Mouse (Mus musculus) ES-E14 (cell line): ENCODE measurements around the gene Asb6. TPM values are rescaled to one million over a fixed set of nuclear protein-coding genes. Genes with fewer than 3 reads are reported as not detected.

Experiments
- DNase-seq: peaks from one replicate; pipeline ENCODE4 v3.0.0-alpha.2; 2013; ENCODE audit warnings: low read depth, low spot score
- H3K27ac ChIP-seq: 2 replicates; pipeline ENCODE4 v1.5.1; 2012; ENCODE audit warnings: low read depth, mild to moderate bottlenecking, low read length, moderate library complexity, mixed read lengths; ENCODE audit not compliant: poor library complexity, insufficient read depth, severe bottlenecking
- H3K36me3 ChIP-seq: 2 replicates; pipeline ENCODE4 v1.6.1; 2012; ENCODE audit warnings: mild to moderate bottlenecking, low read length, moderate library complexity, mixed read lengths; ENCODE audit not compliant: control insufficient read depth, poor library complexity, insufficient read depth, severe bottlenecking
- H3K4me1 ChIP-seq, 2 experiments: fragments of 150-350 bp in 1 of 2; sonication (generic) in 1 of 2; 2 replicates each; pipeline ENCODE4 v1.6.1; 2012; ENCODE audit warnings: low read length in 2 of 2, mild to moderate bottlenecking in 1 of 2, mixed read lengths in 1 of 2; ENCODE audit not compliant: control insufficient read depth in 2 of 2, insufficient read depth in 2 of 2, poor library complexity in 1 of 2
- H3K4me3 ChIP-seq, 2 experiments: fragments of 150-350 bp in 1 of 2; sonication (generic) in 1 of 2; 2 replicates each; pipeline ENCODE4 v1.5.1; 2012; ENCODE audit warnings: low read length in 2 of 2, low read depth in 1 of 2, mild to moderate bottlenecking in 1 of 2, mixed read lengths in 1 of 2; ENCODE audit not compliant: insufficient read depth in 1 of 2, poor library complexity in 1 of 2, severe bottlenecking in 1 of 2
- H3K9ac ChIP-seq: 2 replicates; pipeline ENCODE4 v1.6.1; 2012; ENCODE audit warnings: low read depth, mild to moderate bottlenecking, low read length, mixed read lengths; ENCODE audit not compliant: poor library complexity, insufficient read depth, severe bottlenecking
- H3K9me3 ChIP-seq: fragments of 150-350 bp; sonication (generic); 2 replicates; pipeline ENCODE4 v1.6.1; 2012; ENCODE audit warnings: low read depth, mild to moderate bottlenecking, low read length; ENCODE audit not compliant: control insufficient read depth, insufficient read depth
- CHD2 ChIP-seq: IDR thresholded peaks from 2 replicates; pipeline ENCODE4 v1.6.1; 2014; ENCODE audit warnings: mild to moderate bottlenecking, low read depth, low read length, inconsistent platforms
- HCFC1 ChIP-seq: IDR thresholded peaks from 2 replicates; pipeline ENCODE4 v1.6.1; 2012; ENCODE audit warnings: low read length, inconsistent platforms, borderline replicate concordance; ENCODE audit not compliant: insufficient read depth
- MAFK ChIP-seq: IDR thresholded peaks from 2 replicates; pipeline ENCODE4 v1.6.1; 2014; ENCODE audit warnings: mild to moderate bottlenecking, low read depth, low read length, inconsistent platforms; ENCODE audit not compliant: insufficient read depth
- ZC3H11A ChIP-seq: IDR thresholded peaks from 2 replicates; pipeline ENCODE4 v1.6.1; 2012; ENCODE audit warnings: low read depth, mild to moderate bottlenecking, inconsistent platforms, low read length, borderline replicate concordance
- ZNF384 ChIP-seq: IDR thresholded peaks from 2 replicates; pipeline ENCODE4 v1.6.1; 2012; ENCODE audit warnings: low read depth, low read length, inconsistent platforms
- in situ Hi-C, 2 experiments: fragments of 600-800 bp; cut with MboI; formaldehyde crosslinking; loops; one replicate each; pipeline ENCODE4 v1.15.1; 2025; ENCODE audit warnings: low sequenced_read_pairs in 2 of 2, inconsistent platforms in 1 of 2; ENCODE audit not compliant: unreplicated experiment in 2 of 2
- total RNA-seq: library from RNA; depleted of rRNA; stranded (reverse); fragments of 300-350 nt; gene quantifications from 2 replicates; pipeline ENCODE4 v1.2.3, GENCODE M21; 2012; rRNA removed

Gene Asb6
- 73.6 and 88.1 TPM in 2 replicates for total RNA-seq

GRCm38 (mm10) chr2:30830283-30830795, at the start of gene Asb6:
Gene Asb6, minus strand, starts transcription at chr2:30830333.
- in situ Hi-C loops, result no loop called here
- no peak within 1 kb of the TSS for H3K4me3 ChIP-seq
- TF ChIP-seq CHD2 (no peak), ZC3H11A (no peak), MAFK (no peak), ZNF384 (no peak), HCFC1 (no peak)
- peaks cover 10% of the 10 kb centered on the region for H3K36me3 ChIP-seq
- H3K9ac ChIP-seq, result no peak within 1 kb of the TSS
- H3K4me1 ChIP-seq, result peaks cover 2 to 9% of the 10 kb centered on the region in 2 experiments
- no peak within 1 kb of the TSS for H3K27ac ChIP-seq
- no peaks in the 10 kb centered on the region for H3K9me3 ChIP-seq
- no peak for DNase-seq

GRCm38 (mm10) chr2:30879481-30879880, 49.3 kb upstream of the Asb6 start:
- Histone ChIP-seq H3K4me1 (peaks cover 2 to 25% of the 10 kb centered on the region in 2 experiments), H3K4me3 (no peak overlapping the region), H3K27ac (no peak overlapping the region), H3K9me3 (no peaks in the 10 kb centered on the region), H3K36me3 (no peaks in the 10 kb centered on the region), H3K9ac (no peak overlapping the region)
- TF ChIP-seq ZNF384, result no peak
- no peak for TF ChIP-seq MAFK
- no peak for TF ChIP-seq CHD2
- TF ChIP-seq HCFC1, result no peak
- no peak for TF ChIP-seq ZC3H11A
- in situ Hi-C loops, result no loop called here
- no peak for DNase-seq

DNA sequence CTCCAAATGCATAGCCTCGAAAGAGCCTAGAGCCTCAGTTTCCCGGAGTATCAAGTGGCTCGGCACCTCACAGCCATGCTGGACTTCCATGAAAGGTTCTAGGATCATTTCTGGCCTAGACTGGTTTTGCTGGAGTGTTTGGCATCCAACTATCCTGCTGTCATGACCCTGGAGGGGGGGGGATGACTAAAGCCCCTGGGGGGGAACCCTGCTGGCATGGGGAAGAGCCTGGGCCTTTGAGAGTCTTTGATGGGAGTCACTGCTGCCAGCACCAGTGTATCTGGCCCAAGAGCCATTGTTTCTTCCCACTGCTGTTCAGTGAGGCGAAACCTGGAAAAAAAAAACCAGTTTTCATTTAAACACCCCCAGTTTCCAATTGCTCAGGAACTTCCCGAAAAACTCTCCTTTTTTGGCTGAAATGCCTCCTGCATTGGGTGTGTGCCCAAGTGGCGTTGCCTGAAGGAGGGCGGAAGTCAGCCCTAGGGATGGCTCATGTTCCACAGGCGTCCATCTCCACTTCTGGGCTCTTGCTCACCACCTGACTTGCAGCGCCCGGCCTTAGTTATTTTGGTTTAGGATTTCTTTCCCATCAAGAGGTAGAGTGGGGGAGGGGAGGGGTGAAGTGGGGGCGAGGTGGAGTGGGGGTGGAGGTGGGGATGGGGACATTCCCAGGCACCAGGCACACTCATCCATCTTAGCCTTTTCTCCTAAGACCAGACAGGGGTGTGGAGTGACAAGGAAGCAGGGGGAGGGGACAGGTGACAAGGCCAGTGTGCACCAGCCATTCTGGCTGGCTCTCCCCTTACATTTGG, 45.7 kb upstream of the Asb6 start:
- no peak overlapping the region for H3K9ac ChIP-seq
- peaks cover 0 to 38% of the 10 kb centered on the region in 2 experiments; a peak in 3 of 4 replicates for H3K4me1 ChIP-seq
- no peak overlapping the region; the same call in 1 of the 2 replicates for H3K27ac ChIP-seq
- DNase-seq, result no peak
- no peaks in the 10 kb centered on the region for H3K9me3 ChIP-seq
- H3K36me3 ChIP-seq, result no peaks in the 10 kb centered on the region
- H3K4me3 ChIP-seq, result no peak overlapping the region
- in situ Hi-C loops, result no loop called here
- no peak for TF ChIP-seq MAFK
- no peak for TF ChIP-seq HCFC1
- no peak for TF ChIP-seq ZNF384
- no peak for TF ChIP-seq ZC3H11A
- TF ChIP-seq CHD2, result no peak

DNA sequence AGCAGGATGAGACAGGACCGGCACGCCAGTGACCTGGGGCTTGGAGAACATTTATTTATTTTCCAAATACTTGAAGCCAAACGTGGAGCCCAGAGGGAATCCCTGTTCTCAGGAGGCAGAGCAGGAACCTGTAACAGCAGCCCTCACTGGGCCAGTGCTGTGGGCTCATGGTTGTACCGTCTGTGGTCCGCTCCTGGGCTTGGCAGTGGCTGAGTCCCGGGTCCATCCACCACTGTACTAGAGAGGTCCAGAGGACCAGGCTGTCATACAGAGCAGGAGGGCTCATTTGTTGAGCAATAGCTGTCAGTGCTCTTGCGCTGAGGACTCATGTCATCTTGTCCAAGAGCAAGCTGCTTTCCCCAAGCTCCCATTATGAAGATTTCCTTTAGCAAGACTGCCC, 45.0 kb upstream of the Asb6 start:
- TF ChIP-seq HCFC1 (no peak), ZC3H11A (no peak), CHD2 (no peak), ZNF384 (no peak), MAFK (no peak)
- no peak overlapping the region for H3K4me3 ChIP-seq
- H3K9me3 ChIP-seq, result no peaks in the 10 kb centered on the region
- peaks cover 0 to 38% of the 10 kb centered on the region in 2 experiments; a peak in 3 of 4 replicates for H3K4me1 ChIP-seq
- no peak overlapping the region for H3K27ac ChIP-seq
- H3K9ac ChIP-seq, result no peak overlapping the region
- in situ Hi-C loops, result no loop called here
- no peak for DNase-seq
- H3K36me3 ChIP-seq, result no peaks in the 10 kb centered on the region
